Mouse (Mus musculus) forebrain, embryonic 15.5 days (tissue): ENCODE data around the gene Dag1. TPM values are rescaled to one million over a fixed set of nuclear protein-coding genes. Genes with fewer than 3 reads are reported as not detected.

Source experiments
- ATAC-seq: fragments of 200-750 bp; cut with Nextera tagmentation; replicated peaks from 2 replicates; pipeline ENCODE4 v1.8.0; 2017; ENCODE audit warnings: mild to moderate bottlenecking, moderate TSS enrichment, moderate library complexity
- H3K27ac ChIP-seq: fragments of 300-500 bp; sonication (generic); replicated peaks from 2 replicates; pipeline ENCODE4 v1.5.1; 2015; ENCODE audit warnings: mild to moderate bottlenecking, inconsistent platforms
- H3K27me3 ChIP-seq: fragments of 300-500 bp; sonication (generic); 2 replicates; pipeline ENCODE4 v1.6.1; 2015; ENCODE audit warnings: inconsistent platforms
- H3K36me3 ChIP-seq: fragments of 300-500 bp; sonication (generic); 2 replicates; pipeline ENCODE4 v1.6.1; 2015; ENCODE audit warnings: mild to moderate bottlenecking, inconsistent platforms
- H3K4me1 ChIP-seq: fragments of 300-500 bp; sonication (generic); 2 replicates; pipeline ENCODE4 v1.6.1; 2015; ENCODE audit warnings: inconsistent platforms
- H3K4me2 ChIP-seq: fragments of 300-500 bp; sonication (generic); replicated peaks from 2 replicates; pipeline ENCODE4 v1.6.1; 2015; ENCODE audit warnings: mild to moderate bottlenecking, inconsistent platforms
- H3K4me3 ChIP-seq: fragments of 300-500 bp; sonication (generic); 2 replicates; pipeline ENCODE4 v1.5.1; 2015; ENCODE audit warnings: mild to moderate bottlenecking, inconsistent platforms
- H3K9ac ChIP-seq: fragments of 300-500 bp; sonication (generic); replicated peaks from 2 replicates; pipeline ENCODE4 v1.6.1; 2015; ENCODE audit warnings: mild to moderate bottlenecking, inconsistent platforms
- H3K9me3 ChIP-seq: fragments of 300-500 bp; sonication (generic); 2 replicates; pipeline ENCODE4 v1.6.1; 2016; ENCODE audit warnings: inconsistent platforms
- WGBS: fragments of 180-500 bp; shearing (Covaris S2); methylation state at CpG from one replicate; pipeline ENCODE4 v1.1.7; 2015; ENCODE audit warnings: mixed read lengths; 5-methylcytosine and 5-hydroxymethylcytosine counted together
- polyA plus RNA-seq: library from polyadenylated mRNA; unstranded; fragments of >200 nt; fragmentation: Nextera tagmentation; extraction: Ambion mirVana; gene quantifications from 2 replicates; pipeline ENCODE4 v1.2.1, GENCODE M21; 2015

Dag1 gene
- polyA plus RNA-seq, result 53.5 and 53.6 TPM in 2 replicates

GRCm38 (mm10) chr9:108263690-108264190 lies at the start of gene Dag1:
Gene Dag1 (minus strand): TSS chr9:108263958.
- H3K4me2 ChIP-seq, result peak within 1 kb of the TSS; percentile 70
- H3K27me3 ChIP-seq, result no peaks in the 10 kb centered on the region
- no peaks in the 10 kb centered on the region for H3K36me3 ChIP-seq
- H3K9me3 ChIP-seq, result no peaks in the 10 kb centered on the region
- H3K4me1 ChIP-seq, result peaks cover 28% of the 10 kb centered on the region
- under 1% methylated on average over 41 of the region's 71 CpGs for WGBS
- peak within 1 kb of the TSS; percentile 93 for H3K27ac ChIP-seq
- peak within 1 kb of the TSS; percentile 78 for H3K9ac ChIP-seq
- H3K4me3 ChIP-seq, result peak within 1 kb of the TSS; percentile 63
- ATAC-seq, result peak; percentile 99

- H3K4me3 ChIP-seq, result peak overlapping the region; percentile 89
- peaks cover 8% of the 10 kb centered on the region for H3K36me3 ChIP-seq
- peaks cover 56% of the 10 kb centered on the region for H3K4me1 ChIP-seq
- no peak for ATAC-seq
- no peak overlapping the region for H3K27ac ChIP-seq
- H3K27me3 ChIP-seq, result no peaks in the 10 kb centered on the region
- H3K4me2 ChIP-seq, result peak overlapping the region; percentile 46
- H3K9ac ChIP-seq, result no peak overlapping the region
- WGBS, result 61% methylated on average over 2 of the region's 2 CpGs
- H3K9me3 ChIP-seq, result no peaks in the 10 kb centered on the region
Observed at GRCm38 (mm10) chr9:108308141-108308540, 44.4 kb upstream of the Dag1 start.

GRCm38 (mm10) chr9:108307021-108307807 lies 43.5 kb upstream of the Dag1 start:
- no peak for ATAC-seq
- WGBS, result 22% methylated on average over 12 of the region's 12 CpGs

GRCm38 (mm10) chr9:108306571-108306980 lies 42.8 kb upstream of the Dag1 start:
- peak overlapping the region; percentile 99 for H3K27ac ChIP-seq
- H3K4me1 ChIP-seq, result peaks cover 51% of the 10 kb centered on the region
- peak overlapping the region; percentile 89 for H3K4me3 ChIP-seq
- peaks cover 22% of the 10 kb centered on the region for H3K36me3 ChIP-seq
- WGBS, result under 1% methylated on average over 51 of the region's 51 CpGs
- ATAC-seq, result peak; percentile 73
- H3K27me3 ChIP-seq, result no peaks in the 10 kb centered on the region
- no peaks in the 10 kb centered on the region for H3K9me3 ChIP-seq
- H3K4me2 ChIP-seq, result peak overlapping the region; percentile 46
- H3K9ac ChIP-seq, result peak overlapping the region; percentile 91

More at GRCm38 (mm10) chr9:108307021-108307807, 43.5 kb upstream of the Dag1 start:
- Histone ChIP-seq H3K27me3 (no peaks in the 10 kb centered on the region), H3K9me3 (no peaks in the 10 kb centered on the region), H3K9ac (peak overlapping the region; percentile 91), H3K36me3 (peaks cover 17% of the 10 kb centered on the region), H3K4me1 (peaks cover 56% of the 10 kb centered on the region), H3K4me2 (peak overlapping the region; percentile 46), H3K4me3 (peak overlapping the region; percentile 89), H3K27ac (peak overlapping the region; percentile 99)

GRCm38 (mm10) chr9:108305629-108306520 lies 42.1 kb upstream of the Dag1 start, which contains the start of the genes Rhoa and Tcta:
Gene Rhoa (plus strand): TSS chr9:108306129.
Gene Tcta (minus strand): TSS chr9:108306160.
- WGBS, result under 1% methylated on average over 81 of the region's 81 CpGs
- peak within 1 kb of the TSS; percentile 91 for H3K9ac ChIP-seq
- ATAC-seq, result peak; percentile 98
- no peaks in the 10 kb centered on the region for H3K9me3 ChIP-seq
- peaks cover 44% of the 10 kb centered on the region for H3K4me1 ChIP-seq
- peak within 1 kb of the TSS; percentile 99 for H3K27ac ChIP-seq
- peak within 1 kb of the TSS; percentile 89 for H3K4me3 ChIP-seq
- H3K27me3 ChIP-seq, result no peaks in the 10 kb centered on the region
- peaks cover 27% of the 10 kb centered on the region for H3K36me3 ChIP-seq
- H3K4me2 ChIP-seq, result peak within 1 kb of the TSS; percentile 82

GRCm38 (mm10) chr9:108305170-108305569 lies 41.4 kb upstream of the Dag1 start:
- peaks cover 32% of the 10 kb centered on the region for H3K36me3 ChIP-seq
- H3K27me3 ChIP-seq, result no peaks in the 10 kb centered on the region
- H3K9me3 ChIP-seq, result no peaks in the 10 kb centered on the region
- peak overlapping the region; percentile 82 for H3K4me2 ChIP-seq
- H3K27ac ChIP-seq, result peak overlapping the region; percentile 99
- 4% methylated on average over 1 of the region's 1 CpGs for WGBS
- ATAC-seq, result no peak
- H3K4me1 ChIP-seq, result peaks cover 37% of the 10 kb centered on the region
- peak overlapping the region; percentile 89 for H3K4me3 ChIP-seq
- H3K9ac ChIP-seq, result peak overlapping the region; percentile 85

GRCm38 (mm10) chr9:108304716-108305115 lies 41.0 kb upstream of the Dag1 start:
- ATAC-seq, result no peak
- Histone ChIP-seq H3K36me3 (peaks cover 32% of the 10 kb centered on the region), H3K27ac (no peak overlapping the region), H3K4me2 (peak overlapping the region; percentile 82), H3K4me3 (peak overlapping the region; percentile 89), H3K4me1 (peaks cover 32% of the 10 kb centered on the region), H3K9me3 (no peaks in the 10 kb centered on the region), H3K9ac (no peak overlapping the region), H3K27me3 (no peaks in the 10 kb centered on the region)
- 89% methylated on average over 4 of the region's 4 CpGs for WGBS

- H3K4me3 ChIP-seq, result no peak overlapping the region
- ATAC-seq, result no peak
- no peak overlapping the region for H3K4me2 ChIP-seq
- no peaks in the 10 kb centered on the region for H3K27me3 ChIP-seq
- peaks cover 8% of the 10 kb centered on the region for H3K4me1 ChIP-seq
- 88% methylated on average over 3 of the region's 3 CpGs for WGBS
- peaks cover 37% of the 10 kb centered on the region for H3K36me3 ChIP-seq
- H3K27ac ChIP-seq, result no peak overlapping the region
- H3K9me3 ChIP-seq, result no peaks in the 10 kb centered on the region
- no peak overlapping the region for H3K9ac ChIP-seq
Observed at GRCm38 (mm10) chr9:108301853-108302252, 38.1 kb upstream of the Dag1 start.

GRCm38 (mm10) chr9:108296453-108297355 lies 32.9 kb upstream of the Dag1 start, which contains the start of gene Amt:
Gene Amt (plus strand): TSS chr9:108296853.
- no peaks in the 10 kb centered on the region for H3K9me3 ChIP-seq
- H3K9ac ChIP-seq, result no peak within 1 kb of the TSS; the same call in 1 of the 2 replicates
- H3K4me3 ChIP-seq, result peak within 1 kb of the TSS; percentile 11
- no peaks in the 10 kb centered on the region for H3K27me3 ChIP-seq
- H3K4me1 ChIP-seq, result no peaks in the 10 kb centered on the region
- peak; percentile 69 for ATAC-seq
- H3K4me2 ChIP-seq, result peak within 1 kb of the TSS; percentile 9
- H3K36me3 ChIP-seq, result peaks cover 47% of the 10 kb centered on the region
- 15% methylated on average over 18 of the region's 18 CpGs for WGBS
- 0 out of 2 replicates have a peak within 1 kb of the TSS, but pooled peaks have one; percentile 25 for H3K27ac ChIP-seq

GRCm38 (mm10) chr9:108290773-108291172 lies 27.0 kb upstream of the Dag1 start:
- 45% methylated on average over 6 of the region's 6 CpGs for WGBS
- Histone ChIP-seq H3K36me3 (peaks cover 25% of the 10 kb centered on the region), H3K27ac (peak overlapping the region; percentile 85), H3K4me2 (peak overlapping the region; percentile 65), H3K27me3 (no peaks in the 10 kb centered on the region), H3K4me1 (peaks cover 14% of the 10 kb centered on the region), H3K4me3 (peak overlapping the region; percentile 70), H3K9me3 (no peaks in the 10 kb centered on the region), H3K9ac (peak overlapping the region; percentile 73)
- ATAC-seq, result no peak
